Mouse (Mus musculus) spleen, embryonic (tissue): ENCODE results near the gene Zfp583.
"Not testable (repeated sequence)": the region's sequence is repeated elsewhere in the genome, so short reads cannot be mapped to it uniquely, and the experiment has no call there.

Experiments
- CTCF ChIA-PET: fragments of 350-600 bp; sonication (Branson Sonifier 250); formaldehyde crosslinking; loops from one replicate; lab custom pipeline; 2022; lab: Charles Lee

Gene Zfp583

DNA sequence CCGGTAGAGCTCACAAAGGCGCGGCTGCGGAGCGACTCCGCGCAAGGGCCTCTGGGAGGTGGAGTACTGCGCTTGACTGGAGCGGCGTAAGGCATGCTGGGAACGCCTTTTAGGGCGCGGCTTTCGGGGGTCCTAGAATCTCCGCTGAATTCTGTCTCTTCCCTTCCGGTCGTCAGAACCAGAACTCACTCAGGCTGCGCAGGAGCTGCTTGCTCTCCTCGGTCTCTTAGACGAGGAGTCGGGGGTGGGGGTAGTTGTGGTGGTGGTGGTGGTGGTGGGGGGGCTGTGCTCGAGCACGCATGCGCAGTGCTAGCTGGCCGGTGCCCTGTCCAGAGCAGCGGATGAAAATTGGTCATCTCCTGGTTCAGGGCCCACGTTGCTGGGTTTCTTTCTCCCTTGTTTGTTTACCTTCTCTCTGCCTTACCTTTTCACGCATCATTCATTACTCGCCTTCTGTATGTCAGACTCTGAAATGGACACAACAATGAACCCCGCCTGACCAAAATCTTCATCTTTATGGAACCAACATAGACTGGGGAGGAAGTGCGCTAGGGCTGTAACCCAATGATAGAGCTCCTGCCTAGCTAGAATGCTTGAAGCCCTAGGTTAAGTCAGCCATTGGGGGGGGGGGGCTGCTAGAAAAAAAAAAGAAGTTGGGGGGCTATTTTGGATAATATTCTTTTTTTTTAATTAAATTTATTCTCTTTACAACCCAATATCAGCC lies at the start of gene Zfp583:
Gene Zfp583, minus strand, starts transcription at position 53 of the 724 bp plus-strand sequence.
- CTCF ChIA-PET = interaction anchor here (0.5 to 0.6 kb wide), 2 partner anchors 12 to 1362 kb away, joined by 7 to 12 read pairs; partner anchors contain the start of gene Gm3854

DNA sequence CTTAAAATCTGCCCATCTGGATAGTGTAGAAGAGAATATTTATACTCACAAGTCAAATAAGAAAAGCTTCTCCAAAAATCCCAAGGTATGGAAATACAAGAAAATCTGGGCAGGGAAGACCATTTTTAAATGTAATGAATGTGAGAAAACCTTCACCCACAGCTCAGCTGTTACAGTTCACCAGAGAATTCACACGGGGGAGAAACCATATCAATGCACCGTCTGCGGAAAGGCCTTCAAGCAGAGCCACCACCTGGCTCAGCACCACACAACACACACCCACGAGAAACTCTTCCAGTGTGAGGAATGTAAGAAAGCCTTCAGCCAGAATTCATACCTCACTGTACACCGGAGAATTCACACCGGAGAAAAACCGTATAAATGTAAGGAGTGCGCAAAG lies 47.4 kb upstream of the Zfp583 start:
- CTCF ChIA-PET = no interaction called here

DNA sequence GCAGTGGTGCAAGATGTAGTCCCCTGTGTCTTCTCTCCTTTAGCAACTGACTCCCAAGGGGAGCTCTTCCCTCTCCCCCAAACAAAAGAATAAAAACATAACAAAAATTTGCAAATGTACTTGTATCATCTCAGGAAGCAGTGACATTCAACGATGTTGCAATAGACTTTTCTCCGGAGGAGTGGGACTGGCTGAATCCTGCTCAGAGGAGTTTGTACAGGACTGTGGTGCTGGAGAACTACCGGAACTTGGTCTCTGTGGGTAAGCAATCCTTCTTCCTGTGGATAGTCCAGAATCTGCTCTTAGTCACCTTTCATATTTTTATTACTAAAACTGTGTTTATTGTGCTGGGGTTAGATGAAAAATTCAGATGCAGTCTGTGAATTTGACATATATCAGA lies 41.9 kb upstream of the Zfp583 start:
- CTCF ChIA-PET = no interaction called here

DNA sequence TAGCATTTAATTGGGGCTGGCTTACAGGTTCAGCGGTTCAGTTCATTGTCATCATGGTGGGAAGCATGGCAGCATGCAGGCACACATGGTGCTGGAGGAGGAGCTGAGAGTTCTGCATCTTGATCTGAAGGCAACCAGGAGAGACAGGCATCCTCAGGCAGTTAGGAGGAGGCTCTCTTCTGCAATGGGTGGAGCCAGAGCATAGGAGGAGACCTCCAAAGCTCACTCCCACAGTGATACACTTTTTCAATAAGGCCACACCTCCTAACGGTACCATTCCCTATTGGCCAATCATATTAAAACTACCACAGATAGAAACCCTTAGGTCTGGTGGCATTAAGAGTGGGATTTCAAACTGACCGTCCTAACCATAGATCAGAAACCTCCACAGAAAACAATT lies 38.4 kb upstream of the Zfp583 start:
- CTCF ChIA-PET = interaction anchor here (0.6 kb wide), 1 partner anchor 195 kb away, joined by 4 read pairs; no protein-coding TSS in a partner anchor

DNA sequence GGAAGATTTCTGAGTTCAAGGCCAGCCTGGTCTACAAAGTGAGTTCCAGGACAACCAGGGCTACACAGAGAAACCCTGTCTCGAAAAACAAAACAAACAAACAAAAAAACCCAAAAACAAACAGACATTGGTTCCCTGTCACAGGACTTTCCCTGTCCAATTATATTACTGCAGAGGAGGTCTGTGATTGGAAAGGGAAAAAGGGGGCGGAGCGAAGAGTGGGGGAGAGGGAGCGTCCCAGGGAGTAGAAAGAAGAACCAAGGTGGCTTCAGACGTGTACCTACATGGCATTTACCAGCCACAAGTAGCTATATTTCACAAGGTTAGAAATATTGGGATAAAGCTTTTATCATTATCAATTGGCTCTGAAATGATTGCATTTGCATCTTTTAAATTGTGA lies 37.1 kb upstream of the Zfp583 start:
- CTCF ChIA-PET = not testable (repeated sequence)

DNA sequence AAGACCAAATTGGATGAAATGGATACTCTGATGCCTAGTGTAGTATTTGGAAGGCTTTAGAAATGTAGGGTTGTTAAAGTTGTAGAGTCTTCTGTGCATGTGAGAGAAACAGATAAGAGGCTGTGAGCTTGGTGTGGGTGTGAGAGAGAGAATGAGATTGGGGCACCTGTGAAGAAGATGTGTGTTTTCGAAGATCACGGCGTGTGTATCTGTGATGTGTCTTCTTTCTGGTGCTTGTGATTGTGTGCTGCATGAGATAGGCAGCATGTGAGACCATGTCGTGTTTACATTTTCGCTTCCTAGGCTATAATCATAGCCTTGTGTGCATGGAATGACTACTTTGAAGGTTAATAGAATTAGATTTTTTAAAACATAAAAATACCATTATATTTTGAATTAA lies 36.1 kb upstream of the Zfp583 start:
- CTCF ChIA-PET = no interaction called here

DNA sequence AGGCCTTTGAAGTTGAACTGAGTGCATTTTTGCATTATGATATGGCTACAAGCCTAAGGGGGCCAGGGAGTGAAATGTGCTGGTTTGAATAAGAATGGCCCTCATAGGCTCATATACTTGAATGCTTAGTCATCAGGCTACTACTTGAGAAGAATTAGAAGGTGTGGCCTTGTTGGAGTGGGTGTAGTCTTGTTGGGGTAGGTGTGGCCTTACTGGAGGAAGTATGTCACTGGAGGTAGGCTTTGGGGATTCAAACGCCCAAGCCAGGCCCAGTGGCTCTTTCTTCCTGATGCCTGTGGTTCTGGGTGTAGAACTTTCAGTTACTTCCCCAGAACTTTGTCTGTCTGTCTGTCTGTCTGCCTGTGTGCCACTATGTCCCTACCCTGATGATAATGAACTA lies 33.7 kb upstream of the Zfp583 start:
- CTCF ChIA-PET = no interaction called here

DNA sequence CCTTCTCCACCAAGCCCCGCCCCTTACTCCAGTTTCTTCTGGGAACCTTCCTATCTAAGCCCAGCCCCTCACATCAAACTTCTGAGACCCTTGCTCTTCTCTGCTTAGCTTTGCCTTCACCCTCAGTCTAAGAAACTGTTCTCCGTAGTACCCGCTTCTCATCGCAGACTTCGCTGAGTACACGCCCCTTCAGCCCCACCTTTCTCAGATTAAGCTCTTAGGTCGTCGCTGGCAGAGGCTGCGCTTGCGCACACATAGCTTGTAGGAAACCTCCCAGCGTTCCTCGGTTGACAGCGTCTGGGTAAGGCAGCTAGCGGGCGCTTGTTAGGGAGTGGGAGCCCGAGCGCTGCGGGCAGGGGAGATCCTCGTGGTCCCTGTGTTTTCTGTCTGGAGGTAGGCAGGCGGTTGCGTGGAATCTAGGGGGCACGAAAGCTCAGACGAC lies 32.0 kb upstream of the Zfp583 start, which contains the start of gene Zfp78:
Gene Zfp78, plus strand, starts transcription at position 234 of the 442 bp plus-strand sequence.
- CTCF ChIA-PET = no interaction called here

DNA sequence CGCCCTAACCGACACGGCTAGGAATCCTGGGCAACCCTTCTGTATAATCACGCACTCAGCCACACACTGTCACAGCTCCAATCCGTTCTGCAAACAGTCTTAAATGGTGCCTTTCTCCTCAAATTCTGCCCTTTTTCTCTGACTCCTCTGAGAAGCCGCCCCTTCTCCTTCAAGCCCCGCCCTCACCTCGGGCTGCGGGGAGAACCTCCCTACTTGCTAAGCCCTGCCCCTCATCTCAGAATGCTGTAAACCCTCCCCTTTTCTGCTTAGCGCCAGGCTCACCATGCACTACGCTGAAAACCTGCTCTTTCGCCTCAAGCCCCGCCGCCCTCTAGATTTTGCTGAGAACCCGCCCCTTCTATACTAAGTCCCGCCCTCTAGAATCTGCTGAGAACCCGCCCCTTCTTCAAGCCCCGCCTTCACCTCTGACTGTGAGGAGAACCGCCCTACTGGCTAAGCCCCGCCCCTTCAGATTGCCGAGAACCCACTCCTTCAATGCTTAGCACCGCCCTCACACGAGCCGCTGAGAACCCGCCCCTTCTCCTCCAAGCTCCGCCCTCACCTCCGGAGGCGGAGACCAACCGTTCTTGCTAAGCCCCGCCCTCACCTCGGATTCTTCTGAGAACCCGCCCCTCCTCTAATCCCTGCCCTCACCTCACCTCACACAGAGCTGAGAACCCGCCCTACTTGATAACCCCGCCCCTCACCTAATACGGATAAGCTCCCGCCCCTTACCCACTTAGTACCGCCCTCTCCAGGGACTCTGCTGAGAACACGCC lies 31.4 kb upstream of the Zfp583 start:
- CTCF ChIA-PET = interaction anchor here (0.7 kb wide), 1 partner anchor 578 kb away, joined by 3 read pairs; no protein-coding TSS in a partner anchor

DNA sequence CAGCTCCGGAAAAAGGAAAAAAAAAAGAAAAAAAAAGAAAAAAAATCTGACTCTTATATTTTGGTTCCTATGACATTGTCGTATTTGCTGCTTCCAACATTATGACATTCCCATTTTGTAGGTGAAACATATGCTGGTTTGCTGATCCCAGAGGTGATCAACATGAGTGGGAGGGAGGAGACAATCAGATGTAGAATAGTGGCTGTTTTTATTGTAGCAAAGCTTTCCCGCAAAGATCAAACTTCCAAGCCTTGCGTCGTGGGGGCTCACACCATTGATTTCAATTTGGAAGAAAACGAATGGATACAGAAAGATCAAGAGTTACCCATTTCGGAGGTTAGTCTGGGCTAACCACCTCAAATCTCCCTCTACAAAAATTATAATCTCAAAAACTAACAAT lies 30.7 kb upstream of the Zfp583 start:
- CTCF ChIA-PET = interaction anchor here (0.7 kb wide), 1 partner anchor 579 kb away, joined by 3 read pairs; no protein-coding TSS in a partner anchor

DNA sequence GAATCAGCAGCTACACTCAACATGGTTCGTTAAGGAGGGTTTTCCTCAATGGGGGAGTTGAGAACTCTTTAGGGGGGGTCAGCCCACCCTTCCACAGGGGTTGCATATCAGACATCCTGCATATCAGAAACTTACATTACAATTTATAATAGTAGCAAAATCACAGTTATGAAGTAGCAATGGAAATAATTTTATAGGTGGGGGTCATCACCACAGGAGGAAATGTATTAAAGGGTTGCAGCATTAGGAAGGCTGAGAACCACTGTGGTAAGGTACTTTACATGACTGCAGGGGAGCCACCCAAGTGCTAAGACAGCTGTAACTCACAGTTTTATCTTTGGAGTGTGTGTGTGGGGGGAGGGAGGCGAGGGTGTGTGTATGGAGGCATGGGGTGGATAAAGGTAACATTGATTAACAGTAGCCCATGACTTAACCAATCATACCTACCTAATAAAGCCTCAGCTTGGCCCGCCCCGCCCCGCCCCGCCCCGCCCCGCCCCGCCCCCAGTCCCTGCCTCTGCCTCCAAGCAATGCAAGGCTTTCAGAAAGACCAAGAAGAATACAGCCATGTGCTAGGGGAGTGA lies 29.5 kb upstream of the Zfp583 start:
- CTCF ChIA-PET = no interaction called here

DNA sequence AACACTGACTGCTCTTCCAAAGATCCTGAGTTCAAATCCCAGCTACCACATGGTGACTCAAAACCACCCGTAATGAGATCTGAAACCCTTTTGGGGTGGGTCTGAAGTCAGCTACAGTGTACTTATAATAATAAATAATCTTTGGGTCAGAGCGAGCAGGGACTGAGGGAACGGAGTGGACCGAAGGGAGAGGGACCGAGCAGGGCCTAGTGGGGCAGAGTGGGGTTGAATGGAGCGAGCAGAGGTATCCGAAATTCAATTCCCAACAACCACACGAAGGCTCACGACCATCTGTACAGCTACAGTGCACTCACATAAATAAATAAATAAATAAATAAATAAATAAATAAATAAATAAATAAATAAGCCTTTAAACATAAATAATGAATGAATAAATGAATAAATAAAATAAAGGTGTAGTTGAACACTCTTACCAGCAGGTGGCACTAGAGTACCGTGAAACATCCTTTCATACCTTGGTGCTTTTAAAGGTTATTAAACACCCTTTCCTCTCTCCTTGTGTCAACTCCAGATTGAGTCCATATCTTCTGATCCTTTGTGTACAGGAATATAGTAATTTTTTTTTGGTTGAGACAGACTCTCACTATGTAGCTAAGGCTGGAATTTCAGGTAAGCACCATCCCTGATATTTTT lies 28.0 kb upstream of the Zfp583 start:
- CTCF ChIA-PET = interaction anchor here (0.6 kb wide), 2 partner anchors 46 to 182 kb away, joined by 3 to 4 read pairs; no protein-coding TSS in a partner anchor

DNA sequence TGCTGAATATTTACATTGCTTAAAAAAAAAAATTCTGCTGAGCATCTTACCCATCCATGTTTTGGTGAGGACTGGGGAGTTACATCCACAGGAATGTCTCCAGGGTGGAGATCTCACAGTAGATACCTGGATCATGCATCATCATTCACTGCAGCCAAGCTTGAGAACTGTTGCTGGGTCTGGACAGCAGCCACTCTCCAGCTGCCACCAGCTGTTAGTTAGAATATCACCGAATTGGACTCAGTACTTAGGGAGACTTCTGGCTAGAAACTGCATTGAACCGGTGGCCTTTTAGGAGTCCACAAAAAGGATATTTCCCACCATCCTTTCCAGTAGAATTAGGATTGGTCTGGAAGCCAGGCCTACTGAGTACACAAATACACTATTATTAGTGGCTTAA lies 27.0 kb upstream of the Zfp583 start:
- CTCF ChIA-PET = no interaction called here

DNA sequence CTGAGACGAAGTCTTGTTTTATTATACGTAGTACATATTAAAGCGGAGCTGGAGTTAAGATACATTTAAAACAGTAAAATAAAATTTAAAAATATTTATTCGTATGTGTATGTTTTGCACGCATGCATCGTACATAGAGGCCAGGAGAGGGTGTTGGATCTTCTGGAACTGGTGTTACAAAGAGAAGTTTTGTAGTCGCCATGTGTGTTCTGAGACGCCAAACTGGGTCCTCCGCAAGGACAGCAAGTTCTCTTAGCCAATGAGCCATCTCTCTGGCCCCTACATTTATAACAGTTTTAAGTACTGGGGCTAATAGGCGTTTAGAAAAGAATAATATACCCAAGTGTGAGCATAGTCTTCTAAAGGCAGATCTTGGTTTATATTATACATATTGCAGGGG lies 13.0 kb upstream of the Zfp583 start:
- CTCF ChIA-PET = interaction anchor here (0.6 kb wide), 1 partner anchor 1880 kb away, joined by 3 read pairs; no protein-coding TSS in a partner anchor

DNA sequence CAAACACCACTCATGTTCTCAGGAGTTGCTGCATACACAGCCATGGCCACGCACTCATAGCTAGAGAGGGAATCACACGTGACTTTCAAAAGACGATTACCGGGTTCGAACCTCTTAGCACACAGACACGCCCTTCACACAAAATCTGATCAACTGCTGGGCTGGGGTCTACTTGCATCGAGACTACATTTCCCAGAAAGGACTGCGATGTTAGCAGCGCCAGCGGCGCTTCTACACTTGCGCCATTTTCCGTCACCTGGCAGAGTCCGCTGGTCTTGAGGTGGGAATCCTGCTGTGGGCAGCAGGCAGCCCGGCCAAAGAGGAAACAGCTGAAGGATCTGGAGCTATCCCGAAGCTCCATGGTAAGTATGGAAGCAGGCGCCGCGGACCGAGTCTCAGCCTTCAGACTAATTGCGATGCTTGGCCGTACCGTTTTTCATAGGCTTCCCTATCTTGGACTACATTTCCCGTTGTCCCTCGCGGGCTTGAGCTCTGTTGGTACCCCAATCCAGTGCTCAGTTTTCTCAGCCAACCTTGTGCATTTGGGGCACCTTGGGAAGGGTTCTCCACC lies 12.5 kb upstream of the Zfp583 start, which contains the start of gene Gm3854:
Gene Gm3854, plus strand, starts transcription at position 259 of the 571 bp plus-strand sequence.
- CTCF ChIA-PET = interaction anchor here (0.6 to 0.7 kb wide), 2 partner anchors 12 to 169 kb away, joined by 5 to 12 read pairs; no protein-coding TSS in a partner anchor

DNA sequence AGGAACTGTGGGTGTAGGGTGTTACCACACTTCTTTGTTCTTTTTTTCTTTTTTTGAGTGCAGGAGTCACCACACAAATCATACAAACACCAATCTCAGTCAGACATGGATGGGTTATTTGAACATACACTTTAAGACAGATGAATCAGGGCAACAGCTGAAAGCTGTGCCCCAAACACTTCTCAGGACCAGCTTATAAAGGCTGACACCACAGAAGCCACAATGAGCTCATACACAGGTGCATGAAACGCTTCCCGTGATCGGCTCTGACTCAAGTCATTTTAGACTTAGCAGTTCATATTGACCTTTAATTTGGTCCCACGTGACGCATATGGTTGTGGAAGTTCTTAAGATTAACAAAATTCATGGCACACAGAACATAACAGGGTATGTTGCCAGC lies 8.8 kb upstream of the Zfp583 start:
- CTCF ChIA-PET = no interaction called here

DNA sequence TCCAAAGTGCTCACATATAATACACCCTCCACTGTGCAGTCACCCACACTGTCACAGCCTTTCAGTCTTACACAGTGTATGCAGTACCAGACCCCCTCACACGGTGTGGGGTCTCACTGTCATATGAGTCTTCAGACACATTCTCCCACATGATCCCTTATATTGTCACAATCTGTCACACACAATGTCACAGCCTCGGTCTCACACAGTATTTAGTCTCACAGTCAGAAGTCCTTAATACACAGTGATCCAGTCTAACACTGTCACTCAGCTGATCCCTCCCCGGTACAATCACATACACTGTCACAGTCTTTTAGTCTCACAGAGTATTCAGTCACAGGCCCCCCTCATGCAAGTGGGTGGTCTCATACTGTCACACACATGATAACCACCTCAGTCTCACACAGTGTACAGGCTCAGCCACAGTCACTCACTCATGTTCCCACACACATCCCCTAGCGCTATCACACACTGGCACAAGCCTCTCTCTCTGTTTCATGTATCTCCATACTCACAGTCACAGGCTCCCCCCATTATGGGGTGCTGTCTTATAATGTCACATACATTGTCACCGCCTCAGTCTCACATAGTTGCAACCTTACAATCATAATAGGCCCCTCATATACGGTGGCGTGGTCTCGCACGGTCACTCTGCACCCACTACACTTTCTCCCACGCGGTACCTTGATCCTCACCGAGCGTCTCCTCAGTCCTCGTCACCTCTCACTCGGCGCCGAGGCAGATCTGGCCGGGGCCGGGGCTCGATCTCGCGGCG lies 440 bp downstream of the Zfp583 start:
- CTCF ChIA-PET = no interaction called here

DNA sequence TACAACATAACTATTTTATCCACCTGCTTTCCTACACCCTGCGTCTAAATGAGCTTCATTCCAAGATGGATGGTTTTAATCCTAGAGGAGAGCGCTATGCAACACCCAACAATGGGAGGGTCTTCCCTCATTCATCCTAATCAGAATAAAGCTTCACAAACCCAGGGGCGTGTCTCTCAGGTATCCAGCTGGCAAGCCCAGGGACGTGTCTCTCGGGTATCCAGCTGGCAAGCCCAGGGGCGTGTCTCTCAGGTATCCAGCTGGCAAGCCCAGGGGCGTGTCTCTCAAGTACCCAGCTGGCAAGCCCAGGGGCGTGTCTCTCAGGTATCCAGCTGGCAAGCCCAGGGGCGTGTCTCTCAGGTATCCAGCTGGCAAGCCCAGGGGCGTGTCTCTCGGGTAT lies 30.3 kb downstream of the Zfp583 start:
- CTCF ChIA-PET = not testable (repeated sequence)

DNA sequence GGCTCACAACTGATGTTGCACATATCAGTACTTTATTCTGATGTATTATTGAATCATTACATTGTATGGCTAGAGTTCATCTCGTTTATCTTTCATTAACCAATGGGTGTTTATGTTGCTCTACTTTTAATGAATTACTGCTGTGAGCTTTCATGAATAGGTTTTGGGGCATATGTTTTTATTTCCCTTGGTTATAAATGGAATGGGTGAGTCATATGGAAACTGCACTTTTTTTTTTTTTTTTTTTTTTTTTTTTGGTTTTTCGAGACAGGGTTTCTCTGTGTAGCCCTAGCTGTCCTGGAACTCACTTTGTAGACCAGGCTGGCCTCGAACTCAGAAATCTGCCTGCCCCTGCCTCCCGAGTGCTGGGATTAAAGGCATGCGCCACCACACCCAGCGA lies 40.0 kb downstream of the Zfp583 start:
- CTCF ChIA-PET = interaction anchor here (0.6 kb wide), 1 partner anchor 31 kb away, joined by 7 read pairs; no protein-coding TSS in a partner anchor
